Mouse (Mus musculus): ENCODE measurements around the gene Dmac2.

The Dmac2 gene

DNA sequence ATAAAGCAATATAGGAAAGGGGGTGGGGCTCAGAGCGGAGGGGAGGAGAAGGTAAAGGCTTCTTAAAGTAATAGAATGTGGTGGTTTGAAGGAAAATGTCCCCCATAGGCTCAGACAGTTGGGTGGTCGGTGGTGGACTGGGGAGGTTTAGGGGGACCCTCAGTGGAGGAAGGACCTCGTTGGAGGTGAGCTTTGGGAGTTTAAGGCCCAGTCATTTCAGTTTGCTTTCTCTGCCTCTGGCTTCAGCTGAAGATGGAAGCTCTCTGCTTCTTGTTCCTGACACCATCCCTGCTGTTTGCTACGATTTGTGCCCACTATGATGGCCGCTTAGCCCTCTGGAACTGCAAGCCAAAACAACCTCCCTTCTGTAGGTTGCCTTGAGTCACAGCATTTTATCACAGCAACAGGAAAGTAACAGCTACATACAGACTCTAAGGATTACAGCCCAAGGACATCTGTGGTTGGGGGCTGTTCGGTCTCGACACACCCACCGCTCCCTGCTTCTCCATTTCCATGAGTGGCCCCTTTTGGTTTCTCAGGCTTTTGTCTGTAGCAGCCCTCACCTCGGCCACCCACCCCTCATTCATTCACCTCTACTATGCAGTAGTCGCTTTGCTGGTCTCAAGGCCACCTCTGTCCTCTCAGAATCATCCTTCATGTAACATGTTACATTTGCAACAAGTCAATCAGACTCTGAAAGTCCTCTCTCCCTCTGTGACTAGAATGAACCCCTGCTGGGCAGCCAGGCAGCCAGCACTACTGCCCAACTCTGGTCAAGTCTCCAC is 1.6 kb upstream of the Dmac2 start:
- DNase-seq (ENCODE audit: low spot score) = no peak

DNA sequence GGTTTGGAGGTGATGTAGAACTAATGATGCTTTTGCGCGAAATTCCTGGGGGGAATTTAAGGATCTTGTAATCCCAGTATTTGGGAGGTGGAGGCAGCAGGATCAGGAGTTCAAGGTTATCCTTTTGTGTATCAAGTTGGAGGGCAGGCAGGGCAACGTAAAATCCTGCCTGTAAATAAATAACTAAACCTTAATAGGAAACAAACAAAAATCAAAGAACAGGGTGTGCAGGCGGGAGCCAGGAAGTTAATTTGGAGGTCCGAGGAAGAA is 443 bp downstream of the Dmac2 start:
- no peak for DNase-seq (ENCODE audit: low spot score)

DNA sequence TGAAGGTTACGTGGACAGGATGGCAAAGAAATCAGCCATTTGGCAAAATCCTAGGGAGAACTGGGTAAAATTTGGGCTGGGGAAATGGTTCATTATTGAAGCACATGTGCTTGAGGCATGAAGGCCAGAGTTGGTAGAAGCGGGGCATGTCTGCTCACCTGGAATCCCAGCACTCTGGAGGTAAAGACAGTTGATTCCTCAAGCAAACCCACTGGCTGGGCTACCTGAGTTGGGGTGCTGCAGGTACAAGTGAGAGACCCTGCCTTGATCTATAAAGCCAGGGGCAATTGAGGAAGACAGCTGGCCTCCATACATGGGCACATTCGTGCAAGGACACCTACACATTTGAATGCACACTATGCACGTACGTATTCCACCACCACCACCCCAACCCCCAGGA is 887 bp downstream of the Dmac2 start:
- DNase-seq (ENCODE audit: low spot score) = no peak

DNA sequence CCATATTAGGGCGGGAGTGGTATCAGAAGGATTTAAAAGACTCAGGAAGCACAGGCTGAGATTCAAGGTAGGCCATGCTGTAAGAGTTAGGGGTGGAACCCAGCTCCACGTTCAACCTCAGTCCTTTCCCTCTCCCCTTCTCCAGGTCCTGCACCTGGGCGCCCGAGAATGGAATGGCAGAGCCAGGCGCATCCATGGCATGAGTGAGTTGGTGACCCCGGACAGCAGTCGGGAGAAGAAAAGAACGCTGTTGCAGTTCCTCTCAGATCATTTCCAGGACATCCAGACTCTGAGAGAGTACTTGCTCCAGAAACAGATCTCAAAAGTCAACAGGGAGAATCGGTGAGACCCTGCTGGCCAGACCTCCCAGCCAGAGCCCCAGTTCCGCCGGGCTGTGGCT is 1.5 kb downstream of the Dmac2 start:
- DNase-seq (ENCODE audit: low spot score) = no peak

DNA sequence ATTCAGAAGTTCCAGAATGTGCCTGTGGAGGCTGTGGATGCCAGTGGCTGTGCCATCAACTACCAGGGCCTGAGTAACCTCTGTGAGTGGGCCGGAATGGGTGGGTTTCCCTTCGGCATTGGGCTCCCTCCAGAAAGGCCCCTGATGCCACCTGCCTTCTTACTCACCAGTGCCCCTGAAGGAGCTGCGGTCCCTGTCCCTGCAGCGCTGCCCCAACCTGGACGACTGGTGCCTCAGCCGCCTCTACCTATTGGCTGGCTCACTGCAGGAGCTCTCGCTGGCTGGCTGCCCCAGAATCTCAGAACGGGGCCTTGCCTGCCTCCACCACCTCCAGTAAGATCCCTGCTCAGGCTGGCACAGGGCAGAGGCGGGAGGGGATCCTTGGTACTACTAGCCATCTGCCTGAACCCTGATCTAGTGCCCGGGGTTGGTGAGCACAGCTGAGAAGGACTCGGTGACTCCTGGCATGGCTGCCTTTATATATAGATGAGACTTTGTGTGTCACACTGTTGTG is 4.7 kb downstream of the Dmac2 start:
- no peak for DNase-seq (ENCODE audit: low spot score)

DNA sequence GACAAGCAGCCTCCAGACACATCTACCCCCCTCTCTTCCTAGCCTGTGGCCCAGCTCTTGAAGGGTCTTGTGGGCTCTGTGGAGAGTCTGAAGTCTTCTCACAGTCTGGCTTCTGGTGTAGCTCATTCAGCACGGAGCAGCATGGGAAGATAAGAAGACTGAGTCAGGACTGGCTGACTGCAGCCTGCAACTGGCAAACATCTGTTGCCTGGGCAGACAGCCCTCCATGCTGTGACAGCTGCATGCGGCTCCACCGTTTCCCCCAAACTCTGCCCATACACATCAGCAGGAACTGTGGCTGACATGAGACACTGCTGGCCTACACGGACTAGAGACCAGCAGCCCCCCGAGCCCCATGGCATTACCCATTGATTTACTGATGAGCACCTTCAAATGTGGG is 5.6 kb downstream of the Dmac2 start:
- no peak for DNase-seq (ENCODE audit: low spot score)

DNA sequence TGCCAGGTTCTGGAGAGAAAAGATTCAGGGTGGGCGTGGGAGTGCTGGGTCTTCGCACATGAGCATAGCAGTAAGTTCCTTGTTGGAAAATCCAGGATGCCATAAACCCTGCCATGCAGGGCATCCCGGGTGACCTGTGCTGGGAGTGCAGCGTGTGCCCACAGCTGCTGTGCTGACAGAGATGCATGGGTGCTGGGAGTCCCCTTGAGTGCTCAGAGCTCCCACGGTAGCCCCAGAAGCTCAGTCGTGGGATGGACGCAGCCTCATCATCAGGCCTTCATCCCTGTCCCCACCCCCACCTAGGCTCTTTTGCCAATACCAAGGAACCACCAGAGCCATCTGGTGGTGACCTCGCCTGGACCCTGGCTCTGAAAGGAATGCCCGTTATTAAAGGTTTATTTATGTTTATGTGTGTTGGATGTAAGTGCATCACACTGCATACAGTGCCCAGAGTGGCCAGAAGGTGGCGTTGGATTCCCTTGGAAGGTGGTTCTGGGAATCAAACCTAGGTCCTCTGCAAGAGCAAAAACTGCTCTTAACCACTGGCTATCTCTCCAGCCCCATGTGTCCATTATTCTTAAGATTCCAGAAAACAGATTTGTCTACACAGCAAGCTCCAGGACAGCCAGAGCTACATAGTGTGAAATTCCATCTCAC is 6.5 kb downstream of the Dmac2 start:
- peak; percentile 35 for DNase-seq (ENCODE audit: low spot score)

DNA sequence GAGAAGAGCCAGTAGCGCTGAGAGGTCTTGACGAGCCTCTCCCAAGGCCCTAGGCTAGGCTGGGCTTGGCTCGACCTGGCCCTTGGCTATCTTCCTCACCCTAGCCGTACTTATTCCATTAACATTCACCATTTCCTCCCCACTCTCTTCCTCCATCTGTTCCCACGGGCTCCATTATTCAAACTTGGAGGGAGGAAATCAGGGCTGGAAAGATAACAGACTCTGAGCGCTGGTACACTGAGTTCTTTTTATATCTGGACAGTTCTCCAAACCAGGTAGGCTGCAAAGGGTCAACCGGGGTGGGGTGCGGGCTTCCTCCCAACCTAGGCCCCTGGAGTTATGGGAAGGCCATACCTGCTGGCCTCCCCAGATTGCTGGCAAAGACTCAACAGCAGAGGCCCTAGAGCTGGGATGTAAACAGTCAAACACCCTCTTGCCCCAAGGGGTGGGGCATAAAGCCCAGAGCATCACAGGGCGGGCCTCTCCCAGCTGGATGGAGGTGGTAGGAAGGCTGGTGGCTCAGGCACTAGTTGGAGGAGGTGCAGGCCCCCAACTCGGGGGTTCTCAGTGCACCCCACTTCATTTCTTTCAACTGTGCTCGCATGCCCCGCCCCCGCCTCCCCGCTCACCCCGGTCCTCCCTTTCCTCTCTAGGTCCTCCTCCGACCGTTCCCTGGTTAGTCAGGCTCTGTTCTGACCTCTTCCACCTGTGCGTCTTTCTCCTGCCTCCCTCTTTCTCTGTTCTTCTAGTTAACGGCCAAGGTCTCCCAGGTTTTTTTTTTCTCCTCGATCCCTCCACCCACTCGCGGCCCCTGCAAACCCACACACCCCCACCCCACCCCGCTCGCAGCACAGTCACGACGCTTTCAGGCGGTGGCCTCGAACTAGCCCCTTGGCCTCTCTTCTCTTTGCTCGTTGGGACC is 7.6 kb downstream of the Dmac2 start, which contains the start of gene B3gnt8:
B3gnt8 (plus strand) TSS at position 146 of the 922 bp plus-strand sequence.
- DNase-seq (ENCODE audit: low spot score) = no peak

DNA sequence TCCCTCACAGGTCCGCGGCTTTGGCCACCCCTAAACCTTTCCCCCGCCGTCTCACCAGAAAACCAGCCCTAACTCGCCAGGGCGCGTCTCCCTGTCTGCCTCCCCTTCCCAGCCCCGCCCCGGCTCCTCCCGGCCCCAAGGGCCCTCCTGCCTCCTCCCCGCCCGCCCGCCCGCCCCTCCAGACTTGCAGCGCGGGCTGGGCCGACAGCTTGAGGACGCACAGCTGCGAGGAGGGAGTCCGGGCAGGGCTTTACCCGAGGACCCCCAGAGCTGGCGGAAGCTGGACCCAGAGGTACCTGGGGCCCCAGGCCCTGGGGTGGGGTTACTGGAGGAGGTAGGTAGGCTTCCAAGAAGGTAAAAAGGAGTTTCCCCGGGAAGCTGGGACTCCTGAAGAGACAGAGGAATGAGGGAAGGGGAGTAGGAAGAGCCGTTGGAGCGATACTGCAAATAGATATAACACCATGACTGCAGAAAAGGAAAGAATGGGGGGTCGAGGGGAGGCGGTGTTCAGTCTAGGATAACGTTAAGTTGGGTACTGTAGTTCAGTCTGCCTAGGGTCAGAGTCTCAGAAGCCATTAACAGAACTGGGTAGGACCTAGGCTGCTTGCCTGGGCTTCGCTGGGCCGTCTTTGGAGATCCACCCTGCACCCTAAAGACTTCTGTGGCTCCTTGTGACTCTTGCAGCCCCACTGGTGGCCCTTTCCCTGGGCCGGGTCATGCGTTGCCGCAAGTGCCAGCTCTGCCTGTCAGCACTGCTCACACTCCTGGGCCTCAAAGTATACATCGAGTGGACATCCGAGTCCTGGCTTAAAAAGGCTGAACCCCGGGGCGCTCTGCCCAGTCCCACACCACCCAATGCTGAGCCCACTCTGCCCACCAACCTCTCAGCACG is 8.5 kb downstream of the Dmac2 start:
- peak; percentile 45 for DNase-seq (ENCODE audit: low spot score)

DNA sequence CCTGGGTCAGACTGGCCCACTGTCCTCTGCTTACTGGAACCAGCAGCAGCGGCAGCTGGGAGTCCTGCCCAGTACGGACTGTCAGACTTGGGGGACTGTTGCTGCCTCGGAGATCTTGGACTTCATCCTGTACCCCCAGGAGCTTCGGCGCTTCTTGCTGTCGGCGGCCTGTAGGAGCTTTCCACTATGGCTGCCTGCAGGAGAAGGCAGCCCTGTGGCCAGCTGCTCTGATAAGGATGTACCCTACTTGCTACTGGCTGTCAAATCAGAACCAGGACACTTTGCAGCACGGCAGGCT is 9.1 kb downstream of the Dmac2 start:
- no peak for DNase-seq (ENCODE audit: low spot score)

DNA sequence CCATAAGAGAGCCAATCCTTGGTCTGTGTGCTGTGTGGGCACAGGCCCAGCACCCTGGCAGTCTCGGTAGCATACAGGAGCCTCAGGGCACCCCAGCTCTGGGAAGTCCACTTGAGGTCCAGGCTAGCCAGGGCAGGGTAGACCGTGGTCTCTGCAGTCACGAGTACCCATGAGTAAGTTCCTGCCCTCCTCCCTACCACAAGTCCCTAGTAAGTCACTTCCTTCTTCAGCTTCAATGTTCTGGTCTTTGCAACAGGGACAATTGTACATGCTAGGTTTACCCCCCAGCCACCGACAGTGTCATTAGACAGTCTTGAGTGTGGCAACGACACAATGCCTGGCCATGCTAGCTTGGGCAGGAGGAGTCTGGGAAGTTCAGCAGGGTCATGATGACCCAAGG is 13.5 kb downstream of the Dmac2 start:
- DNase-seq (ENCODE audit: low spot score) = no peak

DNA sequence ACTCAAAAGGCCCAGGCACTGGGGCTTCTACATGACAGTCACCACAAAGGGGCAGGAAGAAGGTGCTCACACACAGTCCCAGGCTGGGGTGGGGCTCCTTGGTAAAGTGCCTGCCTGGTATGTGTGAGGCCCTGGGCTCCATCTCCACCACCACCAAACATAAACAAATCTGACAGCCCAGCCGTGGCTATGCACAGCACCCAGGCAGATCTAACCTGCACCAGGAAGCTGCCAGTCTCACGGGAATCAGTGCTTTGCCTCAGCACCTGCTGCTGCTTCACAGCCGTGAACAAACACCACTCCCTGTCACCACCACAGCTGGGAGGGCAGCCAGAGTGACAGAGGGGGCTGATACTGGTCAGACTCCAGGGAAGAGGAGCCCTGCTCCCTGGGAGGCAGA is 17.2 kb downstream of the Dmac2 start:
- no peak for DNase-seq (ENCODE audit: low spot score)

DNA sequence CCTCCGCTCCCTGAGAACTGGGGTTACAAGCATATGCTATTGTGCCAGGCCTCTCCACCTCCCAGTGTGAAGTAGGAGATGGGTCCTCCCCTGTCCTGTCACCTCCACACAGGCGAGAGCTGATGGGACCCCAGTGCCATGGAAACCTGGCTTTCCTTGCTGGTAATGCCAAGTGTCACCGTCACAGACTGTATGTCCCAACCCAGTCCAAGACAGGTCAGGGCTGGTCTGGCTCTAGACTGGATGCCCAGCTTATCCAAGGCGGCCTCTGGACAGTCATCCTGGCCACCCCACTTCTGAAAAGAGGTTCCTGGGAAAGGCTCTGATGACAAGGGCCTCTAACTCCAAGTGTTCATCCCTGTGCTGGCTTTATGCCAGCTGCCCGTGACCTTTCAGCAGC is 17.9 kb downstream of the Dmac2 start:
- DNase-seq (ENCODE audit: low spot score) = no peak

DNA sequence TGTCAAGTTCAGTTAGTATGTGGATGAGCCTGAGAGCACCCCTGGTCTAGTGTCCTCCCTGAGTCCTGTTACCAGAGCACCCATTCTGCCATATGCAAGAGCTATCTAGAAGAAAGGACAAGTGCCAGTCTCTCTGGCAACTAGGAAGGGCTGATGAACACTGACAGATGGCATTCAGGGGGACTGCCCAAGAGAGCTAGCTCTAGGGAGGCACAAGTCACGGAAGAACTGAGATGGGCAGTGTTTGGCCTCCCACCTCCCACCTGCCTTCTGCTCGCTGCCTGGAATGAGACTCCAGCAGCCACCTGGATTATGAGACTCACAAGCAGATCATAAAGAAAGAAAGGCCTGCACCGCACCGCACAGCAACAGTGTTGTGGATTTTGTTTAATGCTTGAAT is 20.5 kb downstream of the Dmac2 start:
- no peak for DNase-seq (ENCODE audit: low spot score)

DNA sequence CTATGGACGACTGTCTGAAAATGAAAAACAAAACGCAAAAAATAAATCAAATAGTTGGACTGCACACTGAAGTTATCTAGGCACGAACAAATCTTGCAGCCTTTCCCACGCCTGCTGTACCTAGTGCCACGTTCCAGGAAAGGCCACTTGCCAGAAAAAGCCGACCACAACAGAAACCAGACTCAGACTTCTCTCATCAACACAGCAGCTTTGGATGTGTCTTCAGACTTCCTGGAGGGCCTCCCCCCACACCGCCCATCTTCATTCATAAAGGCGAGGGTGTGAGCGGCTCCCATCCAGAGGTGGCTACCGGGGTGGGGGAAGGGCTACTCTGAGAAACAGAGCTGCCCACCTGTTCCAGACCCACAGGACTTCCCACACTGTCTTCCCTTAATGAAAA is 24.9 kb downstream of the Dmac2 start:
- no peak for DNase-seq (ENCODE audit: low spot score)

DNA sequence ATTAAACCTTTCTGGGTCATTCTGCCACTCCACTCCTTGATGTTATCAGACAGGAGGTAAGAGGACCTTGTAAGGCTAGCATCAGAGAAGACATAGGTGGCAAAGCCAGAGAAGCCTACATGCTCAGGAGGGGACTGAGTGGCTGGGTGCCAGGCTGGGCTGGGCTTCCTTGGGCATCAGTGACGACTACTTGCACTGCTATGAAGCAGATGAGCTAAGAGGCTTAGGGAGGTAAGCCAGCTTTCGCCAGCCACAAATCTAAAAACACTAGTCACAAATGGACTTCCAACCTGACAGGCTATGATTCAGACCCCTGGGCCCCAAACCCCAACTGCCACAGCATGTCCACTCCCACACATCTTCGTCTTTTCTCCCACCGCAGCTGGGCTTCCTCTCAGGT is 25.4 kb downstream of the Dmac2 start:
- DNase-seq (ENCODE audit: low spot score) = no peak

DNA sequence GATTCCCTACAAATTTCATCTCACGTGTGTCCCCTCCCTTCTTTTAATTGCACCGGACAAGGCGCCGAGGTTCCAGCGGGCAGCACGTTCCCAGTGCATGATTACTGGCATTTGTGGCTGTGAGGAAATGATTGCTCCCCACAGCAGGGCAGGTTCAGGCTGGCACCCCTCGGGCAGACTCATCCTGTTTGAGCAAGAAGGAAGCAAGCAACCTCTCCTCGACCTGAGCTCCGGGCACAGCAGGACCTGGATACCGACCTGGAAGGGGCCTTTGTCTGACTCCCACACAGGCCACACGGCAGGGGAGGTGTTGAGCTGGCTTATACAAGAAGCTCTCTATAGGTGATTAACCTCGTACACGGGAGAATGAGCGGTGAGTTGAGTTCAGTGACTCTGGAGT is 25.9 kb downstream of the Dmac2 start:
- DNase-seq (ENCODE audit: low spot score) = no peak

DNA sequence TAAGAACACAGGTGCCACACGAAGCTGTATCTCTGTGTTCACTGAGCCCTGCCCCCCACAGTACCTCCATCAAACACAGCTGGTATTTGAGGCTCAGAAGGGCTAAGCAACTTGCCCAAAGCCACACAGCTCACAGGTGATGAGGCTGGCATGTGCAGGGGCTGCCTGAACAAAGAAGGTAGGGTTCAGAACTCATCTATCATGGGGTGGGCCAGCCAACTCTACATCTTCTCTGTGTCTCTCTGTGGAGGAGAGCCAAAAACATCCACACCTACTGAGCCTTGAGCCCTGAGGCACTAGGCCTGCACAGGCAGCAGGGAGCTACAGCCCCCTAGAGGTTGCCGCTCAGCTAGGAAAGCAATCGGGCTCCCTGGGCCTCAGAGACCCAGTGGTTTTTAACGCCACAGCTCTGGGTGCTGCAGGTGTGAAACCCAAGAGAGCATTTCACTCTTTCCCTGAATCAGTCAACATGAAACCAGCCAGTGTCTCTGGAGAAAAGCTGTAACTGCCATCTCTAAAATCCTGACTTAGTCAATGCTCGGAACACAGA is 28.4 kb downstream of the Dmac2 start:
- DNase-seq (ENCODE audit: low spot score) = no peak

DNA sequence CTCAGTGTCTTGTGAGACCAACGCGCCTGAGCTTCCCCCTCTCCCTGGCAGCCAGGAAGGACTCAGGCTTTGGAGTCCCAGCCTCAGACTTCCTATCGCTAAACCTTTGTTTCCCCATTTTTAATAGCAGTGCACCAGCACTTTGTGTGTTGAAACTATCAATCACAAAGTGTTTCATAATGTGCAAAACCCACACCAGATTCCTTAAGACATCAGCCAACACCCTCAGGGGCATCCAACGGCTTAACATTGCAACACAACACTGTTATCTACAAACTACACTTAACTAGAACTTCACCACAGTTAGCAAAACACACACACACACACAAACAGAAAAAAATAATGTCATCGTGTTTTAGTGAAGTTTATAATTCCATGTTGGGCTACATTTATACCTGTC is 30.6 kb downstream of the Dmac2 start:
- no peak for DNase-seq (ENCODE audit: low spot score)

DNA sequence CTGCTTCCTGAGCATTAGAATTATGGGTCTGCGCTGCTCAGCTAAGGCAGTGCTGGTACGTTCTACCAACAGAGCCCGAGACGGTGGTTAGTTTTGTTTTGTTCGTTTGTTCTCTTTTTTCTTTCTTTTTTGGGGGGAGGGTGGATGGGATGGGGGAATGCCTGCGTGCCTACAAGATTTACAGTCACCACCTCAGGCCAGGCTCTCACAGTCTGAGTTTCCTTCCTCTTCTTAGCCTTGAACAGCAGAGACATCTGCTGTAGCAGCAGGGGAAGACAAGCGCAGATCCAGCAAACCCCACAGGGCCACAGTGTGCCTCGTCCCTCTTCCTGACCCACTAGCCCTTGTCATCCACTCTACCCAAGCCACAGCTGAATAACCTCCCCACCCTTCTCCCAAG is 32.1 kb downstream of the Dmac2 start:
- no peak for DNase-seq (ENCODE audit: low spot score)

DNA sequence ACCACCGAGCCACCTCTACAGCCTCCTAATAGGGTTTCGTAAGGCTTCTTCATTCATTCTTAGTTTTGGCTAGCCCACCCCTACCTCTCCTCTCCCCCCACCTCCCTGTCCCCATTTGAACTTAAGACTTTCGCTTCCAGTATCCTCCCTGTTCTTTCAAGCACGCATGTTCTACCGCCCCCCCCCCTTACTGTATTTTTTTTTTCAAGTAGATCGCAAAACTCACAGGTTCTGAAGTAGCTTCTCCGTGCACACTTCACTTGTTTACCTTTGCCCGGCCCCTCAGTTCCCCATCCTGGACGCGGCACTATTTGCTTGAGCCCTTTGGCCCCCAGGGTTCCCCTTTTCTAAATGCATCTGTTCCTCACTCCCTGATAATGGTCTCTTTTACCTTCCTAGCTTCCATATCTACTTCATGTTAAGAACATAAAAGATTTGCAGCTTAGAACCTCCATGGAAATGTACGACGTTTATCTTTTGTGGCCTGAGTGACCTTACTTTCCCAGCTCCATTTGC is 33.1 kb downstream of the Dmac2 start:
- no peak for DNase-seq (ENCODE audit: low spot score)
